Mouse (Mus musculus) liver, adult (tissue): ENCODE measurements around the gene Stxbp4.

ENCODE experiments used
- GATA4 ChIP-seq: IDR thresholded peaks from 2 replicates; pipeline ENCODE4 v1.6.1; 2014; ENCODE audit warnings: mild to moderate bottlenecking, low read length; ENCODE audit not compliant: insufficient replicate concordance

The Stxbp4 gene

GRCm38 (mm10) chr11:90451506-90451905 lies 186.4 kb downstream of the Stxbp4 start:
- TF ChIP-seq GATA4, result no peak

GRCm38 (mm10) chr11:90442462-90442861 lies 195.4 kb downstream of the Stxbp4 start:
- TF ChIP-seq GATA4, result no peak

GRCm38 (mm10) chr11:90440851-90441250 lies 197.0 kb downstream of the Stxbp4 start:
- no peak for TF ChIP-seq GATA4

- no peak for TF ChIP-seq GATA4
Measured at GRCm38 (mm10) chr11:90438768-90439167, 199.1 kb downstream of the Stxbp4 start.
